10 mouse cellular contexts compared by ENCODE assay signal in the genomic region with DNA sequence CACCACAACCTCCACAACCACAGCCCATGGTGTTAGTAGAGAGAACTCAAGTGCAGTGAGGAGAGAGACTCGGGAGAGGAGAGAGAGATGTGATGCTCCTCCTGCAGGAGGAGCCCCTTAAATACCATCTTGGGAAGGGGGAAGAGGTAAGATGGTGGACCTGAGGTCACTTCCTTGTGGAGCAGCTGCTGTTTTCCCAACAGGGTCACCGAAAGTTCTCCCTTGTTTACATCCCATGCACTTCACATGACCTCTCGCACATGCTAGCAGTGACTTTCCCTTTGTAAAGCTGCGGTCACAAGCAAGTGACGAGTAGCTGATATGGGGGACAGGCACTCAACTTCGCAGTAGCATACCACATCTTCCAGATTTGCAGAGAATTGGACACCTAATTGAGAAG. TPM values are rescaled to one million over a fixed set of nuclear protein-coding genes. Genes with fewer than 3 reads are reported as not detected.
DNase-seq lines count a peak whose midpoint lies in the region; ATAC-seq and TF ChIP-seq lines count a peak whose summit lies in the region.
"Not testable (repeated sequence)": the region's sequence is repeated elsewhere in the genome, so short reads cannot be mapped to it uniquely, and the experiment has no call there.
"Had no signal": no experiment of that assay in that cellular context is flagged by ENCODE, and none has a peak within 500 bp of the region (broad histone marks: within the 10 kb centered on the region; RNA-seq: fewer than 3 reads in every experiment).

TSS of gene A030003K21Rik (minus strand) at position 94 of the 400 bp plus-strand sequence.

- TF ChIP-seq CTCF in lung, postnatal 0 days (IDR thresholded peaks at IDR 0.05); stomach, postnatal 0 days (IDR thresholded peaks at IDR 0.05; ENCODE audit: low read depth): not testable (repeated sequence)

- TF ChIP-seq EP300 in lung, postnatal 0 days (IDR thresholded peaks at IDR 0.05); stomach, postnatal 0 days (optimal IDR thresholded peaks at IDR 0.05): not testable (repeated sequence)

- not testable (repeated sequence) for DNase-seq in lung, postnatal 0 days (ENCODE audit: low spot score); stomach, postnatal 0 days (ENCODE audit: low spot score)

- not testable (repeated sequence) for H3K27me3 ChIP-seq in lung, embryonic 16.5 days (ENCODE audit: control insufficient read depth, insufficient read depth, low read depth, low read length); lung, postnatal 0 days (replicated peaks; ENCODE audit: insufficient read depth, low read length); stomach, postnatal 0 days (ENCODE audit: control insufficient read depth, insufficient read depth, low read length)

- not testable (repeated sequence) for H3K4me2 ChIP-seq in lung, embryonic 16.5 days (ENCODE audit: low read depth, low read length); lung, postnatal 0 days (replicated peaks; ENCODE audit: low read depth, low read length); stomach, postnatal 0 days (replicated peaks; ENCODE audit: low read depth)

- H3K4me1 ChIP-seq in lung, embryonic 16.5 days (replicated peaks; ENCODE audit: control insufficient read depth, insufficient read depth, low read length); lung, postnatal 0 days (ENCODE audit: insufficient read depth, low read depth, low read length); stomach, postnatal 0 days (replicated peaks; ENCODE audit: control insufficient read depth, insufficient read depth): not testable (repeated sequence)

- H3K4me3 ChIP-seq in lung, embryonic 16.5 days (ENCODE audit: low read length); lung, postnatal 0 days (ENCODE audit: low read depth, low read length); stomach, postnatal 0 days (ENCODE audit: low read depth, low read length): not testable (repeated sequence)

- peak within 1 kb of the TSS; percentile 7; the same call in 1 of the 2 replicates for H3K27ac ChIP-seq in lung, embryonic 16.5 days (ENCODE audit: low read length)
- not testable (repeated sequence) for H3K27ac ChIP-seq in lung, postnatal 0 days (ENCODE audit: low read length); stomach, postnatal 0 days (replicated peaks)

- not testable (repeated sequence) for H3K9me3 ChIP-seq in lung, embryonic 16.5 days (ENCODE audit: control insufficient read depth, low read length); lung, postnatal 0 days (ENCODE audit: low read length); stomach, postnatal 0 days (ENCODE audit: control insufficient read depth, low read length)

- WGBS in lung, embryonic 16.5 days: no CpG with 5 or more reads among the region's 6 CpGs
- WGBS in lung, postnatal 0 days: no CpG with 5 or more reads among the region's 6 CpGs
- no CpG with 5 or more reads among the region's 6 CpGs for WGBS in stomach, postnatal 0 days

- H3K9ac ChIP-seq in lung, embryonic 16.5 days (ENCODE audit: low read length); lung, postnatal 0 days (replicated peaks; ENCODE audit: low read depth); stomach, postnatal 0 days (ENCODE audit: low read length): not testable (repeated sequence)

- H3K36me3 ChIP-seq in lung, embryonic 16.5 days (ENCODE audit: control insufficient read depth, insufficient read depth, low read length); lung, postnatal 0 days (ENCODE audit: insufficient read depth, low read length); stomach, postnatal 0 days (ENCODE audit: control insufficient read depth, insufficient read depth, low read length): not testable (repeated sequence)

- not testable (repeated sequence) for ATAC-seq in lung, embryonic 16.5 days (ENCODE audit: low read depth)
- peak; percentile 59 for ATAC-seq in lung, postnatal 0 days
- ATAC-seq in stomach, postnatal 0 days (ENCODE audit: low FRiP score, low TSS enrichment): peak; percentile 78

RNA-seq across cellular contexts. Expression of gene A030003K21Rik, which starts in this region (rescaled TPM):
- not detected in 2 replicates for polyA plus RNA-seq in lung, embryonic 16.5 days (2015; fragmentation: Nextera tagmentation; extraction: Ambion mirVana)
- polyA plus RNA-seq in lung, postnatal 0 days (2015; fragmentation: Nextera tagmentation; extraction: Ambion mirVana): not detected in 2 replicates
- not detected in 2 replicates for polyA plus RNA-seq in stomach, postnatal 0 days (2015; fragmentation: Nextera tagmentation; extraction: Ambion mirVana)
- polyA plus RNA-seq: activated CD4-positive, CD25-positive, alpha-beta regulatory T cell, adult 4 months; adrenal gland, adult 2 months; brain, embryonic 14.5 days; C2C12; CD4-positive, CD25-positive, alpha-beta regulatory T cell, adult 4 months; G1E; Patski had no signal

Comparison
In these comparisons a context has a peak if more than half of its experiments do, and no peak if none do; other contexts are left out.
1. Peak in ATAC-seq in lung, postnatal 0 days; RNA of the gene not detected or under 1 TPM.
2. Peak in ATAC-seq in stomach, postnatal 0 days; RNA of the gene not detected or under 1 TPM.